Mouse (Mus musculus) forebrain, embryonic 16.5 days (tissue): ENCODE measurements at regions not wholly inside any gene's neighbourhood (a gene's known extent, or its start where the extent isn't known, plus 50 kb on each side); places are given as distances from the start of the nearest gene placed in this dataset.

Experiments used
- ATAC-seq: fragments of 200-750 bp; cut with Nextera tagmentation; 2 replicates; pipeline ENCODE4 v1.8.0; 2017; ENCODE audit warnings: mild to moderate bottlenecking, moderate library complexity
- H3K27ac ChIP-seq: fragments of 300-500 bp; sonication (generic); 2 replicates; pipeline ENCODE4 v1.5.1; 2014; ENCODE audit warnings: low read length, control low read depth
- H3K27me3 ChIP-seq: fragments of 300-500 bp; sonication (generic); replicated peaks from 2 replicates; pipeline ENCODE4 v1.6.1; 2014; ENCODE audit warnings: low read length; ENCODE audit not compliant: control insufficient read depth, insufficient read depth
- H3K36me3 ChIP-seq: fragments of 300-500 bp; sonication (generic); 2 replicates; pipeline ENCODE4 v1.6.1; 2014; ENCODE audit not compliant: control insufficient read depth, insufficient read depth
- H3K4me1 ChIP-seq: fragments of 300-500 bp; sonication (generic); replicated peaks from 2 replicates; pipeline ENCODE4 v1.6.1; 2014; ENCODE audit warnings: low read length; ENCODE audit not compliant: control insufficient read depth, insufficient read depth
- H3K4me2 ChIP-seq: fragments of 300-500 bp; sonication (generic); 2 replicates; pipeline ENCODE4 v1.6.1; 2014; ENCODE audit warnings: mild to moderate bottlenecking, low read length, control low read depth
- H3K4me3 ChIP-seq: fragments of 300-500 bp; sonication (generic); replicated peaks from 2 replicates; pipeline ENCODE4 v1.5.1; 2014; ENCODE audit warnings: mild to moderate bottlenecking, low read length, control low read depth
- H3K9ac ChIP-seq: fragments of 300-500 bp; sonication (generic); replicated peaks from 2 replicates; pipeline ENCODE4 v1.6.1; 2014; ENCODE audit warnings: low read depth, low read length, control low read depth
- H3K9me3 ChIP-seq: fragments of 300-500 bp; sonication (generic); 2 replicates; pipeline ENCODE4 v1.6.1; 2016; ENCODE audit warnings: low read length; ENCODE audit not compliant: control insufficient read depth
- WGBS: fragments of 180-500 bp; shearing (Covaris S2); extraction: QIAGEN DNeasy Blood & Tissue Kit; methylation state at CpG from one replicate; pipeline ENCODE4 v1.1.7; 2014; 5-methylcytosine and 5-hydroxymethylcytosine counted together

DNA sequence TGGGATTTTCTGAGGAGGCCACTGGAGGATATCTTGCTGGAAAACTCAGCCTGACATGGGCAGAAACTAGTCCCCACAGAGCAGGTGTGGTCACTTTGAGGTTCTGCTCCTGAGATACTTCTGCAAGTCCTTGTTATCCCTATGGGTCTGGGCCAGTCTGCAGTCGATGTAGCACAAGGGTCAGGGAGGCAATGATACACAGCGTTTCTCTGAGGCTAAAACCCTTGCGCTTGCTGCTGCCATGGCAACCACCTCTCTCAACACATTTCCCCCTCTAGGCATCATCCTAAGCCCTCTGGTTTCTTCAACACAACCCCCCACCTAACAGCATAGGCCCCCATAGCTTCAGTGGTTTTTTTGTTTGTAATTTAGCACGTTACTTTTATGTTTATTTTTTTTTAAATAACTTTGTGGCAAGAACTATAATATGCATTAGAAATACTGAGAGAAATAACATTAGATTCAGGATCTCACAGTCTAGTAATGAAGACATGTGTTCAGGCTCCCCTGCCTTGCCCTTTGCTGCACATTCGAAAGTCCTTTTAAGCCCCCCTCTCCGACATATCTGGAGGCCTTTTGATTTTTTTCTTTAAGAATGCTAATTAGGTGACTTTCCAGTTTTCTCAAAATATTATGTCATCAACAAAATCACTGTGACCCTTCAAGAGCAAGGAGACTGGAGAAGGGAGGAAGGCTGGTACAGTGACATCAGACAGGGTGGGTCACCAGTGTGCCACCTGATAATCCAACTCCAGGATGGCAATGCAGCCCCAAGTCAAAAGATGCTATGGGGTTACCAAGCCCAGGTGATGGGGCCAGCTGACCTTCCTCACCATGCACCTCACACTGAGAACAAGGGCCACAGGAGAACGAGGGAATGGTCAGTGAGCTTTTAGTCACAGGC, 483.7 kb upstream of the Atp11b start:
- no peaks in the 10 kb centered on the region for H3K9me3 ChIP-seq
- no peaks in the 10 kb centered on the region for H3K27me3 ChIP-seq
- ATAC-seq: no peak
- H3K27ac ChIP-seq: no peak overlapping the region
- no peaks in the 10 kb centered on the region; the same call in 1 of the 2 replicates for H3K4me1 ChIP-seq
- no peaks in the 10 kb centered on the region for H3K36me3 ChIP-seq
- H3K9ac ChIP-seq: no peak overlapping the region
- WGBS: 37% methylated on average over 7 of the region's 7 CpGs
- no peak overlapping the region for H3K4me3 ChIP-seq
- H3K4me2 ChIP-seq: no peak overlapping the region

GRCm38 (mm10) chr3:35273546-35273945, 480.4 kb upstream of the Atp11b start:
- Histone ChIP-seq H3K4me1 (no peaks in the 10 kb centered on the region; the same call in 1 of the 2 replicates), H3K9ac (no peak overlapping the region), H3K27ac (no peak overlapping the region), H3K4me3 (no peak overlapping the region), H3K9me3 (no peaks in the 10 kb centered on the region), H3K36me3 (no peaks in the 10 kb centered on the region), H3K27me3 (no peaks in the 10 kb centered on the region), H3K4me2 (no peak overlapping the region)
- 53% methylated on average over 5 of the region's 5 CpGs for WGBS
- no peak for ATAC-seq

- 43% methylated on average over 5 of the region's 5 CpGs for WGBS
- Histone ChIP-seq H3K27ac (no peak overlapping the region), H3K4me2 (no peak overlapping the region), H3K4me1 (no peaks in the 10 kb centered on the region; the same call in 1 of the 2 replicates), H3K4me3 (no peak overlapping the region), H3K9ac (no peak overlapping the region), H3K27me3 (no peaks in the 10 kb centered on the region), H3K36me3 (no peaks in the 10 kb centered on the region), H3K9me3 (no peaks in the 10 kb centered on the region)
- peak; percentile 75 for ATAC-seq
Measured at GRCm38 (mm10) chr3:35280981-35281380, 472.9 kb upstream of the Atp11b start.

DNA sequence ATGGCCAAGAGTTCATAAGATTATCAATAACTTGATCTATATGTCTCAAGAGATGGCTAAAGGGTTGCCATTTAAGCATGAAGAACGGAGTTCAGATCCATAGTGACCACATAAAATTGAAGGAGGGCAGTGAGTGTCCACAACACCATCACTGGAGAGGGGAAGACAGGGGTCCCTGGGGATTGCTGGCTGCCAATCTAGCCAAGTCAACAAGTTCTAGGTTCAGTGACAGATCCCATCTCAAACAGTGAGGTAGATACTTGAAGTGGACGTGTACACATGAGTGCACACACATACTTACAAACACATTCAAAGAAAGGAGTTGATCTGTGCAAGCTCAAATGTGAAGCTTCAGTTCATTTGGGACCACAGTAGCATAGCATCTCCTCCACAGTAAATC, 471.8 kb upstream of the Atp11b start:
- H3K4me3 ChIP-seq: no peak overlapping the region
- no peak overlapping the region for H3K4me2 ChIP-seq
- no peaks in the 10 kb centered on the region for H3K9me3 ChIP-seq

DNA sequence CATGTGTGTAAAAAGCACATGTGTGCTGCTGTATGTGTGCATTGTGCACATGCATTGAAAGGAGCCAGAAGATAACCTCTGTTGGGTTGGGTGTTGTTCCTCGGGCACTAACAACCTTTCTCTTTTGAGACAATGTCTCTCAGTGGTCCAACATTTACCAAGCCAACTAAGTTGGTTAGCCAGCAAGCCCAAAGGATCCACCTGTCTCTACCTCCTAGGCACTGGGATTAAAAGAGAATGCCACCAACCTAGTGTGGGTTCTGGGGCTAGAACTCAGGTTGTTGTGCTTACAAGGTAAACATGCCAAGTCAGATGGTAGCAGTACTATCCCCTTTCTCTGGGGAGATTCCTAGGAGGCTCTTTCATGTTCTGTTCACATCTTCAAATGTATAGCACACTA, 459.1 kb upstream of the Atp11b start:
- H3K9ac ChIP-seq: no peak overlapping the region
- no peaks in the 10 kb centered on the region for H3K27me3 ChIP-seq
- peaks cover 6% of the 10 kb centered on the region for H3K9me3 ChIP-seq
- H3K36me3 ChIP-seq: no peaks in the 10 kb centered on the region
- no peak overlapping the region for H3K4me2 ChIP-seq
- WGBS: 89% methylated on average over 1 of the region's 1 CpGs
- no peak overlapping the region for H3K27ac ChIP-seq
- ATAC-seq: no peak
- H3K4me3 ChIP-seq: no peak overlapping the region
- H3K4me1 ChIP-seq: no peaks in the 10 kb centered on the region

More for the DNA sequence above, 471.8 kb upstream of the Atp11b start:
- 97% methylated on average over 2 of the region's 2 CpGs for WGBS
- H3K27ac ChIP-seq: no peak overlapping the region
- H3K9ac ChIP-seq: no peak overlapping the region
- no peaks in the 10 kb centered on the region for H3K27me3 ChIP-seq
- H3K36me3 ChIP-seq: no peaks in the 10 kb centered on the region
- no peaks in the 10 kb centered on the region; the same call in 1 of the 2 replicates for H3K4me1 ChIP-seq
- ATAC-seq: no peak

DNA sequence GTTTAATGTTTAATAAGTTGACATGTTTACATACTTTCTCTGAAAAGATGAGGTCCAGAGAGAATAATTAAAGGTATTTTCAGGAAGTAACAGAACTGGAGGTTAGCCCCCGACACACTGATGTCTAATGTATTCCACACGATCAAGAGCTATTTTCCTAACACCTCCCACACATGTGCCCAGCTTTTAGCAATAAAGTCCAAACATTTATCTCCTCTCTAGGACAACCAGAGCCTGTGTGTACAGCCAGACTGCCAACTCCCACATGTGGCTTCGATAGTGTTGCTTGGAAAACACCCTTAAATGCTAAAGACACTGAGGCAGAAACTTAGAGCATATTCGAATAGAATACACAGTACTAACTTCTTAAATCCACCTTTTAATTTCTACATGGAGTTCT, 458.2 kb upstream of the Atp11b start:
- no peaks in the 10 kb centered on the region for H3K36me3 ChIP-seq
- no peaks in the 10 kb centered on the region for H3K27me3 ChIP-seq
- 77% methylated on average over 4 of the region's 4 CpGs for WGBS
- ATAC-seq: no peak
- H3K27ac ChIP-seq: no peak overlapping the region
- H3K4me1 ChIP-seq: no peaks in the 10 kb centered on the region
- H3K9ac ChIP-seq: no peak overlapping the region
- H3K9me3 ChIP-seq: peaks cover 6% of the 10 kb centered on the region
- H3K4me2 ChIP-seq: no peak overlapping the region
- H3K4me3 ChIP-seq: no peak overlapping the region

GRCm38 (mm10) chr3:35299036-35299435, 454.9 kb upstream of the Atp11b start:
- ATAC-seq: no peak
- Histone ChIP-seq H3K9ac (no peak overlapping the region), H3K27ac (no peak overlapping the region), H3K27me3 (no peaks in the 10 kb centered on the region), H3K4me1 (no peaks in the 10 kb centered on the region), H3K9me3 (peaks cover 9% of the 10 kb centered on the region), H3K36me3 (no peaks in the 10 kb centered on the region), H3K4me2 (no peak overlapping the region), H3K4me3 (no peak overlapping the region)

GRCm38 (mm10) chr3:35306013-35306412, 447.9 kb upstream of the Atp11b start:
- H3K9me3 ChIP-seq: peaks cover 3% of the 10 kb centered on the region; the same call in 1 of the 2 replicates
- no peak overlapping the region for H3K4me3 ChIP-seq
- no peak for ATAC-seq
- H3K9ac ChIP-seq: no peak overlapping the region
- no peak overlapping the region for H3K27ac ChIP-seq
- H3K4me2 ChIP-seq: no peak overlapping the region
- H3K27me3 ChIP-seq: no peaks in the 10 kb centered on the region
- H3K36me3 ChIP-seq: no peaks in the 10 kb centered on the region
- WGBS: 85% methylated on average over 4 of the region's 4 CpGs
- no peaks in the 10 kb centered on the region for H3K4me1 ChIP-seq

- Histone ChIP-seq H3K36me3 (no peaks in the 10 kb centered on the region), H3K9ac (no peak overlapping the region), H3K4me3 (no peak overlapping the region), H3K27ac (no peak overlapping the region), H3K4me1 (no peaks in the 10 kb centered on the region), H3K9me3 (no peaks in the 10 kb centered on the region), H3K27me3 (no peaks in the 10 kb centered on the region), H3K4me2 (no peak overlapping the region)
- 79% methylated on average over 10 of the region's 10 CpGs for WGBS
- ATAC-seq: no peak
Measured at GRCm38 (mm10) chr3:35314177-35314576, 439.7 kb upstream of the Atp11b start.
